Mouse (Mus musculus) liver, adult 2 months (tissue): ENCODE results near the gene Zfp217.

ENCODE experiments used
- CTCF ChIP-seq: fragments of 200-500 bp; IDR thresholded peaks from 2 replicates; pipeline ENCODE4 v1.5.1; 2011; ENCODE audit warnings: low read depth, low read length, control low read depth
- POLR2A ChIP-seq: fragments of 200-500 bp; IDR thresholded peaks from 2 replicates; pipeline ENCODE4 v1.6.1; 2011; ENCODE audit warnings: low read length, control low read depth; ENCODE audit not compliant: insufficient read depth; ENCODE audit errors: extremely low read depth

- TF ChIP-seq POLR2A: no peak
- no peak for TF ChIP-seq CTCF
These were observed 19.2 kb downstream of the Zfp217 start for GRCm38 (mm10) chr2:170128461-170129247.
